Mouse (Mus musculus) MEL (cell line): ENCODE measurements at regions not wholly inside any gene's neighbourhood (a gene's known extent, or its start where the extent isn't known, plus 50 kb on each side); places are given as distances from the start of the nearest gene placed in this dataset.

Experiments
- DNase-seq: peaks from one replicate; pipeline ENCODE4 v3.0.0; 2011; ENCODE audit warnings: low read depth, low spot score
- H3K27ac ChIP-seq: 2 replicates; pipeline ENCODE4 v1.5.1; 2012; ENCODE audit warnings: low read depth, mild to moderate bottlenecking, control low read depth, low read length, moderate library complexity; ENCODE audit not compliant: control insufficient read depth
- H3K27me3 ChIP-seq, 2 experiments: fragments of 150-350 bp in 1 of 2; sonication (generic) in 1 of 2; 2 replicates each; pipeline ENCODE4 v1.6.1; 2012; ENCODE audit warnings: low read length in 2 of 2, mild to moderate bottlenecking in 2 of 2, improper control_type of control experiment in 1 of 2, moderate library complexity in 1 of 2; ENCODE audit not compliant: insufficient read depth in 2 of 2, control insufficient read depth in 1 of 2
- H3K36me3 ChIP-seq, 2 experiments: 2 replicates each; pipeline ENCODE4 v1.6.1; 2012 to 2014; ENCODE audit warnings: low read length in 2 of 2, improper control_type of control experiment in 1 of 2, inconsistent platforms in 1 of 2, mild to moderate bottlenecking in 1 of 2; ENCODE audit not compliant: insufficient read depth in 2 of 2, control insufficient read depth in 1 of 2
- H3K4me1 ChIP-seq, 2 experiments: fragments of 150-350 bp in 1 of 2; sonication (generic) in 1 of 2; 2 replicates each; pipeline ENCODE4 v1.6.1; 2012; ENCODE audit warnings: low read length in 2 of 2, improper control_type of control experiment in 1 of 2, mild to moderate bottlenecking in 1 of 2; ENCODE audit not compliant: insufficient read depth in 2 of 2, control insufficient read depth in 1 of 2
- H3K4me3 ChIP-seq, 2 experiments: fragments of 150-350 bp in 1 of 2; sonication (generic) in 1 of 2; 2 replicates each; pipeline ENCODE4 v1.5.1; 2012; ENCODE audit warnings: low read depth in 2 of 2, low read length in 2 of 2, mild to moderate bottlenecking in 2 of 2, moderate library complexity in 2 of 2, control low read depth in 1 of 2, improper control_type of control experiment in 1 of 2; ENCODE audit not compliant: control insufficient read depth in 1 of 2, insufficient read depth in 1 of 2
- H3K79me2 ChIP-seq: 2 replicates; pipeline ENCODE4 v1.6.1; 2012; ENCODE audit warnings: mild to moderate bottlenecking, low read length, moderate library complexity; ENCODE audit not compliant: control insufficient read depth, poor library complexity, insufficient read depth
- H3K9ac ChIP-seq: 2 replicates; pipeline ENCODE4 v1.6.1; 2012; ENCODE audit warnings: low read depth, mild to moderate bottlenecking, control low read depth, low read length, moderate library complexity; ENCODE audit not compliant: control insufficient read depth, poor library complexity, severe bottlenecking
- H3K9me3 ChIP-seq: fragments of 150-350 bp; sonication (generic); replicated peaks from 2 replicates; pipeline ENCODE4 v1.6.1; 2012; ENCODE audit warnings: mild to moderate bottlenecking, low read length, improper control_type of control experiment, moderate library complexity; ENCODE audit not compliant: insufficient read depth
- BHLHE40 ChIP-seq: IDR thresholded peaks from 2 replicates; pipeline ENCODE4 v1.6.1; 2012; ENCODE audit warnings: low read depth, mild to moderate bottlenecking, inconsistent platforms, low read length, improper control_type of control experiment, borderline replicate concordance
- CTCF ChIP-seq, 3 experiments: IDR thresholded peaks in 2 of 3; conservative IDR thresholded peaks in 1 of 3; 2 replicates each; pipeline ENCODE4 v1.5.1; 2011 to 2012; ENCODE audit warnings: low read length in 3 of 3, low read depth in 2 of 3, mild to moderate bottlenecking in 2 of 3, improper control_type of control experiment in 1 of 3, inconsistent platforms in 1 of 3, mixed read lengths in 1 of 3, moderate library complexity in 1 of 3; ENCODE audit not compliant: control insufficient read depth in 1 of 3, insufficient read depth in 1 of 3, poor library complexity in 1 of 3, severe bottlenecking in 1 of 3
- ELF1 ChIP-seq: IDR thresholded peaks from 2 replicates; pipeline ENCODE4 v1.6.1; 2014; ENCODE audit warnings: low read depth, mild to moderate bottlenecking, inconsistent platforms, low read length, improper control_type of control experiment, moderate library complexity
- HCFC1 ChIP-seq: IDR thresholded peaks from 2 replicates; pipeline ENCODE4 v1.6.1; 2012; ENCODE audit warnings: low read depth, mild to moderate bottlenecking, inconsistent platforms, low read length, improper control_type of control experiment, moderate library complexity
- KAT2A ChIP-seq: conservative IDR thresholded peaks from 2 replicates; pipeline ENCODE4 v1.6.1; 2012; ENCODE audit warnings: low read depth, low read length, improper control_type of control experiment, inconsistent platforms
- MAFK ChIP-seq: IDR thresholded peaks from 2 replicates; pipeline ENCODE4 v1.6.1; 2011; ENCODE audit warnings: low read depth, mild to moderate bottlenecking, low read length, improper control_type of control experiment, borderline replicate concordance
- MEF2A ChIP-seq: IDR thresholded peaks from 2 replicates; pipeline ENCODE4 v1.6.1; 2014; ENCODE audit warnings: low read depth, mild to moderate bottlenecking, inconsistent platforms, low read length, improper control_type of control experiment; ENCODE audit not compliant: poor library complexity, insufficient replicate concordance, severe bottlenecking; ENCODE audit errors: extremely low read depth
- MYB ChIP-seq: IDR thresholded peaks from 2 replicates; pipeline ENCODE4 v1.6.1; 2011; ENCODE audit warnings: mild to moderate bottlenecking, low read depth, low read length, improper control_type of control experiment
- MYC ChIP-seq: IDR thresholded peaks from 2 replicates; pipeline ENCODE4 v1.6.1; 2011; ENCODE audit warnings: low read depth, mild to moderate bottlenecking, low read length, improper control_type of control experiment, moderate library complexity
- POLR2A ChIP-seq, 2 experiments: IDR thresholded peaks; 2 replicates each; pipeline ENCODE4 v1.6.1; 2011 to 2012; ENCODE audit warnings: low read length in 2 of 2, mild to moderate bottlenecking in 2 of 2, control low read depth in 1 of 2, improper control_type of control experiment in 1 of 2, low read depth in 1 of 2, moderate library complexity in 1 of 2; ENCODE audit not compliant: control insufficient read depth in 1 of 2, insufficient read depth in 1 of 2, poor library complexity in 1 of 2
- SIN3A ChIP-seq: IDR thresholded peaks from 2 replicates; pipeline ENCODE4 v1.6.1; 2012; ENCODE audit warnings: low read length, improper control_type of control experiment, inconsistent platforms
- TCF12 ChIP-seq: IDR thresholded peaks from 2 replicates; pipeline ENCODE4 v1.6.1; 2014; ENCODE audit warnings: low read depth, mild to moderate bottlenecking, inconsistent platforms, low read length, improper control_type of control experiment, moderate library complexity

DNA sequence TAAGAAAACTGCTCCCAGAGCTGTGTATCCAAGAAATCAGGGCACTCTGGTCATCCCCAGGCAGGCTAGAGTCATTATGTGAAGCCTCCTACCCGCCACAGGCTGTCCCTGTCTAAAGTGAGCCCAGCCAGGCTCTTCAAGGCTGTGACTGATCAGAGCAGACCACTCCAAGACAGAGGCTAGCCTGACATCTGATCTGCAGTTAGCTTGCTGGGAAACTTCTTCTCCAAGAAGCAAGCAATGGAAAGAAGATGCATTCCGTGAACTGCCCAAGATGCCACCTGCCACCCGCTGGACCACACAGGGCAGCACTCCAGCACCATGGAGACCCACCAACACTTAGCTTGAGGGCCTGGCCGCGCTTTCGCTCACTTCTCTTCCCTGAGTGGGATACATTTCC lies 323.2 kb downstream of the Wdr11 start:
- Histone ChIP-seq H3K4me3 (no peak overlapping the region), H3K9ac (no peak overlapping the region), H3K27ac (no peak overlapping the region), H3K4me1 (no peaks in the 10 kb centered on the region), H3K36me3 (no peaks in the 10 kb centered on the region), H3K27me3 (no peaks in the 10 kb centered on the region), H3K79me2 (no peaks in the 10 kb centered on the region), H3K9me3 (no peaks in the 10 kb centered on the region)
- DNase-seq: no peak
- TF ChIP-seq MYB (no peak), POLR2A (IDR thresholded peaks at IDR 0.05; ENCODE audit: control insufficient read depth in 1 of 2, insufficient read depth in 1 of 2, low read depth in 1 of 2, low read length in 2 of 2, poor library complexity in 1 of 2) (no peak), MYC (no peak), KAT2A (no peak), HCFC1 (no peak)

DNA sequence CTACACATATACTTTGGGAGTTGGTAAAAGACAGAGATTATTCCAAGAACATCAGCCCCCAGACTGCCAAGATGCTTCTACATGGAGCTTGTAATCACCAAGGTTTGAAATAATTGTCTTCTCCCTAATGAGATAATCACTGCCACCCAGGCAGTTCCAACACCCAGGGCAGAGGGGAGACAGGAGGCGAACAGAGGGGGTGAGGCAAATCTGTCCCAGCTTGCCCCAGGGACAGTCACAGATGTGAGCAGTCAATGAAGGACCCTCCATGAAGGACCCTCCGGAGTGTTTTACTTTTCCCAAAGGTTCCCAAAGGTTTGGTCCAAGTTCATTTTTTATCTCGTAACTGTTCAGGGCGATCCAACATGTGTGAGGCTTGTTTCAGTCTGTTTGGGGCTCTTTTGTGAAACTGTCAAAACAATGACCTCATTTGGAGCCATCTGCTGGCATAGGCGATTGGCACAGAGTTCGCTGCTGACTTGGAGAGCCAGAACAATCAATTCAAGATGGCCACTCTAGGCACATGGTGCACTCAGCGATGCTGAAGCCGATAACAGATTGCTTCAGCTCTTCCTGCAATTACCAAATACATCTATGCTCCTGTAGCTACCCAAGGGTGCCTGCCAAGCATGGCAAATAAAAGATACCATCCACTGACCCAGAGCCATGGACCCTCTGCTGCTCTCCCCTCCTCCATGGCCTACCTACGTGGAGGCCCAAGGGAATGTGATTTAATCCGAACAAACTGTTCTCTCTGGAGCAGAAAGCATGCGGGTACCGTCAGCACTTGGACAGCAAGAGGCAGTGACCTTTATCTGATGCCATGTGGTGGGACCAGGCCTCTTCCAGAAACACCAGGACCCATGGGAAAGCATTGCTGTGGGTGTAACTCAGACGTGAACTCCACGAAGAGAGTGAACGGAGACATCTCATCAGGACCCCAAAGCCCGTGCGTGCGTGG lies 326.9 kb downstream of the Wdr11 start:
- no peaks in the 10 kb centered on the region for H3K4me1 ChIP-seq
- DNase-seq: no peak
- no peaks in the 10 kb centered on the region for H3K27me3 ChIP-seq
- no peaks in the 10 kb centered on the region for H3K9me3 ChIP-seq
- no peak for TF ChIP-seq MEF2A
- TF ChIP-seq MAFK: no peak
- no peaks in the 10 kb centered on the region for H3K36me3 ChIP-seq
- no peak overlapping the region for H3K4me3 ChIP-seq
- no peak overlapping the region for H3K9ac ChIP-seq
- no peaks in the 10 kb centered on the region for H3K79me2 ChIP-seq
- no peak overlapping the region for H3K27ac ChIP-seq

- DNase-seq: no peak
- H3K79me2 ChIP-seq: no peaks in the 10 kb centered on the region
- H3K27ac ChIP-seq: no peak overlapping the region
- TF ChIP-seq ELF1 (no peak), TCF12 (no peak), BHLHE40 (no peak), MYC (no peak), KAT2A (no peak), CTCF (IDR thresholded peaks at IDR 0.05 in 2 of 3, conservative IDR thresholded peaks at IDR 0.05 in 1 of 3; ENCODE audit: control insufficient read depth in 1 of 3, insufficient read depth in 1 of 3, low read depth in 2 of 3, low read length in 3 of 3, poor library complexity in 1 of 3, severe bottlenecking in 1 of 3) (no peak), SIN3A (no peak)
- TF ChIP-seq, all 39 proteins: peak for 0
- no peak overlapping the region for H3K4me3 ChIP-seq
- no peaks in the 10 kb centered on the region for H3K9me3 ChIP-seq
- H3K9ac ChIP-seq: no peak overlapping the region
- no peaks in the 10 kb centered on the region for H3K4me1 ChIP-seq
- H3K27me3 ChIP-seq: no peaks in the 10 kb centered on the region
- H3K36me3 ChIP-seq: no peaks in the 10 kb centered on the region
These were observed 330.6 kb downstream of the Wdr11 start for GRCm38 (mm10) chr7:129922291-129922690.
